Mouse (Mus musculus) frontal cortex, adult (tissue): ENCODE measurements at regions not wholly inside any gene's neighbourhood (a gene's known extent, or its start where the extent isn't known, plus 50 kb on each side); places are given as distances from the start of the nearest gene placed in this dataset.

Source experiments
- ATAC-seq: cut with Nextera tagmentation; 2 replicates; pipeline ENCODE4 v1.9.2; 2017; ENCODE audit warnings: mild to moderate bottlenecking, moderate library complexity, mixed read lengths; ENCODE audit not compliant: low TSS enrichment

DNA sequence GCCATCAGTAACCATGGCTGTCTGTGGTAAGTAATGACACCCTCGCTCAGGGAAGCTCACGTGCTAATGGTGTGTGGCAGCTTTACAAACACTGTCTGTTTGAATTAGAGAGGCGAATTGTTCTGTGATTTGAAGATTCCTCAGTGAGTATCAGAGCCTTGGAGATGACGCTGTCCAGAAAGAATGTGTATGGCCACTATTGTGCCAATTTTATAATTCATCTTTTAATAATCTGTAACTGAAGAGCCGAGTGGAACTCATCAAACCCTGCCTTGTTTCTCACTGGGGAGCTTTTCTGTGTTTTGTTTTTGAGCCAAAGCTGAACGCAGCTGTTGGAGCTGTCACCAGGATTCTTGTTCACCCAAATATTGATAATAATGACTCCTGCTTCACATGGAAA, 171.7 kb downstream of the Dact1 start:
- ATAC-seq: no peak

DNA sequence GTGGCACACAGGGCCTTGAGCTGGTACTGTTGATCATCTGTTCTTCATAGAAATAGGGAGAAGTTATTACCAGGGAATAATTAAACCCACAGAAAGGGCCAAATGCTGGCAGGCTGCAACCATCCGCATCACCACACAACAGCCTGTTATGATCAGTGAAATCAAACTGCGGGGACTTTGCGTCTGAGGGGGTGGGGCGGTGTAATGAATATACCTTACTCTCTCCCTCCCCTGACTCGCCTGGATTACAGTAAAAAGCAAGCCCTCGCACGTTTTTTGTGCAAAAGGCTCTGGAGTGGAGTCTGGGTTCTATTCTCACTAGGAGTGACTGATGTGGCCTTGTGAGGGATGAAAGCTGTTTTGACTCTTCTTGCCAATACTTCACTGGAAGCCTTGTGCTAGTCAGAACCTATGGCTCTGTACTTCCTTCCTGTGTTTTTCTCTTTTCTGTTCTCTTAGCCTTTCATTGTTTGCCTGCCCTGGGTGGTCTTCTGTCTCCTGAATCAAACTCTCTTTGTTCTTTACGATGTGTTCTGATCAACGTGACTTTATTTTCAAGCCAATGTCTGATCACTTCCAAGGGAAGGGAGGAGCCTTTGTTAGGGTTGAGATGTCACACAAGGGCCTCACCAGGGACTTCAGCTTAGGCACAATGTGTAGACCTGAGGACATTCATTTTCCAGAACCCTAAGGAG, 172.4 kb downstream of the Dact1 start:
- no peak for ATAC-seq

DNA sequence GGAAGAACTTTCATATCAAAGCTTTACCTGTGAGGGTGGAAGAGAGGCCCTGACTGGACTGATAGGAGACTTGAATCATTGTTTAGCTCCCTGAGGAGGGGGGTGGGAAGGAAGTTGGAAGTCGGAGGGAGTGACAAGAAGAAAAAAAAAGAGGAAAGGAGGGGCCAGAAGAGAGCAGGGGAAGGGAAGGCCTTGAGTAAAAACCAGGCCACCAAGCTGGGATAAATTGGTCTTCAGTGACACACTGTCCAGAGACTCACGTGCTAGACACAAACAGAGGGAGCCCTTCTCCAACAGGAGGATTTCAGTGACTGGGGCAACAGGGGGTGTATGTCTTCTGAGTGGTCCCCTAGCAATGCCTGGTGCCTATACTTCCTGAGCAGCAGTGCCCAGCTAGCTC, 172.9 kb downstream of the Dact1 start:
- ATAC-seq: no peak

DNA sequence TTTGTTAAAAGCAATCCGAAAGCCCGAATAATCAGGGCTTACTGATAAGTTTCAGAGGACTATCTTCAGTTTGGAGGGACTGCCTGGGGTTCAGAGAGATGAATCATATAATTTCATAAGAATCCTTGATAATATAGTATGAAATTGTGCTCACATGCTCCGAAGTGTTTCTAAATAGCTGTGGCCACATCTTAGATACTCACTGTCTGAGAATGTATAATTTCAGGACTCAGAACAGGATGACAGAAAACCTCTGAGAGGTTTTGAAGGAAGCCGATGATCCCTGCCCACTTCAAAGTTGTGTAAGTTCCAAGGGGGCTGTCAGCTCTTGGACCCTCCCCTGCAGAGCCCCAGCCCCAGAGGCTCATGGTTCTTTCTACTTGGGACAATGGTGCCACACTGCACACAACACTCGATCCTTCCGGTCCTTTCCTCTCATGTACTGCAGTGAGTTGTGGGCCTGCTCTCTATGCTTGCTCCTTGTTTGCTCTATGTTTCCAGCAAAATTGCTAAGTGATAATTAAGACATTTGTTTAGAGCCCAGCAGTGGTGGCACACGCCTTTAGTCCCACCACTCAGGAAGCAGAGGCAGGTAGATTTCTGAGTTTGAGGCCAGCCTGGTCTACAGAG, 174.0 kb downstream of the Dact1 start:
- no peak for ATAC-seq

DNA sequence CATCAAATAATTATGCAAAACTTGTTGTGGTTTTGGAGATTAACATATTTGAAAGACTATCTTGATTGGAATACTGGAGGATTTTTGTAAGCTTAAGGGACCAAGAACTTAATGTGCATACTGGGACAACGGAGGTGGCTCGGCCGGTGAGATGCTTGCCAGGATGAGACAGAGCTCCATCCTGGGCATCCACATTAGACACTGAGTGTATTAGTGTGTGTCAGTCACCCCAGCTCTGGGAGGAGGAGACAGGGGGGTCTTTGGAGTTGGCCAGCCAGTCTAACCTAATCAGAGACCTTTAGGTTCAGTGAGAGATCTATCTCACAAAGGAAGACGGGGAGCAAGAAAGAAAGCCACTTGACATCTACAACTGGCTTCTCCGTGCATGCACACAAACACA, 174.6 kb downstream of the Dact1 start:
- ATAC-seq: no peak

DNA sequence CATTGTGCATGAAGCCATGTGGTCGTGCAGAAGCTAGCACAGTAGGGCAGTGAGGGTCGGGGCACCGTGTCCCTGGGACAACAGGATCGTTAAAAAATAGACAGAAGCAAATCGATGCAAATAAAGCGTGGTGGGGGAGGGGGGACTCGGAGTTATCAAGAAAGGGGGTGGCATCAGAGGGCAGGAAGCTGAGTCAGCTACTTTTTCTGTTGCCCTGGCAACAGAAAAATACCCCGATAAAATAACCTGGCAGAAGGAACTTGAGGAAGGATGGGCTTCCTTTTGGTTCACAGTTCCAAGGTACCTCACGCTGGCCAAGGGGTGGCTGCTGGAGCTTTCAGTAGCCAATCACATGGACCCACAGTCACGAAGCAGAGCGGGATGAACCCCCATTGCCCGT, 176.4 kb downstream of the Dact1 start:
- ATAC-seq: no peak

DNA sequence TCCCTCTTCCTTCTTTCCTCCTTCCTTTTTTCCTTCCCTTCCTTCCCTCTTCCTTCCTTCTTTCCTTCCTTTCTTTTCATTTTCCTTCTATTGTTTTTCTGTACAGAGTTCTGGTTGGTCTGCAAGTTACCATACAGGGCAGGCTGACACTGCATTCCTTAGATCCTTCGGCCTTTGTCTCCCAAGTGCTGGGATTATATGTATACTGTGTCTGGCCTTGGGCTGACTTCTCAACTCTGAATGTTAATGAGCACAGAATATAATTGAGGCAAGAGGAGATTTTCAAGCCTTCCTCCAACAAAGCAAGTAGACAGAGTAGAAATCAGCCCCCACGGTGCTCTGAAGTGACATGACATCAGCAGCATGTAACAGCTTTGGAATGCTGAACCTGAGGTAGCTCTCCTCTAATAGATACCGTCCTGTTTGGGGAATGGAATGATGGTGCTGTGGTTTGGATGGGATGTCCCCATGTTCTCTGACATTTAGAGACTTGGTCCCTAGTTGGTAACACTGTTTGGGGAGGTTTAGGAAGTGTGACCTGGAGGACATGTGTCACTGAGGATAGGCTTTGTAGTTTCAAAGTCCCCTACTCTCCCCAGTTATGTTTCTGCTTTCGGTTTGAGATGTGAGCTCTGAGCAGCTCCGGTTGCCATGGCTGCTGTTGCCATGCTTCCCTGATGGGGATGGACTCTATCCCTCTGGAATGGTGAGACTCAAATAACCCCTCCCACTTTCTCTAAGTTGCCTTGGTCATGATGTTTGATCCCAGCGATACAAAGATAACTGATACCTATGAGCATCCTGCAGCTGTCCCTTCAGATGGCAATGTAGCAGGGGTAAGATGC, 178.1 kb downstream of the Dact1 start:
- peak; percentile 65 for ATAC-seq

DNA sequence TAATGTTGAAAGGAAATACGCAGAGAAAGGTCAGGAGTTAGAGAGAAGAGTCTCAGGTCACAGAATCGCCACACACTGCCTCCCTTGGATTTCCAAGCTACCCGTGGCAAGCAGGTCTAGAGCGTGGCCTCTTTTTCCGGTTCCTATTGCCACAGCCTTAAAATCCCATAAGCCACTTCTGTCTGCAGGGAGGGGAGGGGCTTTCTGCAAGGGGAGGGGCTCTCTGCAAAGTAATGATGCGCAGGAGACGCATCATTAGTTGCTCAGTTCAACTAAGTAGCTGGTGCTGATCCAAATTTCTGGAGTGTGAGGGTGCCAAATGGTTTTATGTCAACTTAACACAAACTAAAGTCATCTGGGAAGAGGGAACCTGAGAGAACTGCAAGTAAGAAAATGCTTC, 179.6 kb downstream of the Dact1 start:
- no peak for ATAC-seq

DNA sequence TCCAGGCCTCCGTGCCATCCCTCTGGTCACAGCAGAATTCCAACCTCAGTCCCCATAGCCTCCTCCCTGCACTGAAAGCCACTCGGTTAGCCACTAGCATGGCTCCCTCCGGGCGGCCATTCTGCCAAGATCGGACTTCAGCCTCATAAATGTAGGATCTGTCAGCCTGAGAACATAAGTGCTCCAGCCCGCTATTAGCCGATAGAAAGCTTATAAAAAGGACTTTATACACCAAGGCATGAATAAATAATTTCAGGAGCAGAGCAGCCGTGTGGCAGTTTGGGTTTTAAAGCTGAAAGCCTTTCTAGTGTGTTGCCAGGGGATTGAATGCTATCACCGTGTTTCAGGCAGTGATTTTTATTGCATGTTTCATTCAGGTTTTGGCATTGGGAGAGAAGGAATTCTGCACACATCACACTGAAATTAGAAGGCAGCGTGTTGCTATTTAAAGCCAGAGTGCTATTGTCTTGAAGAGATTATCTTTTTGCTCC, 185.2 kb downstream of the Dact1 start:
- 0 out of 2 replicates have a peak, but pooled peaks have one; percentile 16 for ATAC-seq

DNA sequence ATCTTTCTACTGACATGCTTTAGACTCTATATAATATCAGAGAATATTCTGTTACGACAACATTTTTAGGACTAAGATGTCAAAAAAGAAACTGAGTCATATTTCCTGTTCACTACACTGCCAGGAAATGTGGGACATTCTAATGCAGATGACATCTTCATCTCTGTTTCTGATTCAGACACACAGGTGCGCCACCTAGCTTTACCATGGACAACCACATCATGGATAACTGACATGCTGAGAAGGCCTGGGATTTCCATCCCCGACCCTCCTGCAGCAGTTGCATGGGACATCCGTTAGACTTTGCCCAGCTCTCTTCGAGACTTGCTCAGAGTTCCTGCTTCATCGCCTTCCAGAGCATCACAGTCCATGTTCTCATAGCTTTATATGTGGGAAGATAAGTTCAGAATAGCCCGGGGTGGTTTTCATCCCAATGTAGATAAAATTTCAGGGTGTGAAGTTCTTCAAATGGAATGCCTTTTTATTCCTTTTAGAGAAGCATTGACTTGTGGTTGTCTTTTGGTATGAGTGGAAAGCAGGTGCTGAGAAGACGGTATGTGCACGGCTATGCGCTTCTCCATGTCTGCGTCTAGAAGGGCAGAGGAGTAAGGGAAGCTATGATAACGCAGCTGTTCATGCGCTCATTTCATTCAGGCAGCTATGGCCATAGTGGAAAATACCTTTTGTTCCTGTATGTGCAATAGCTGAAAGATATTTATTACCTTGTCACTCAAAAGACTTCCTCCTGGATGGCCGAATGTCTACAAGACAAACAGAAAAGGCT, 188.8 kb downstream of the Dact1 start:
- ATAC-seq: peak; percentile 61; the same call in 1 of the 2 replicates

DNA sequence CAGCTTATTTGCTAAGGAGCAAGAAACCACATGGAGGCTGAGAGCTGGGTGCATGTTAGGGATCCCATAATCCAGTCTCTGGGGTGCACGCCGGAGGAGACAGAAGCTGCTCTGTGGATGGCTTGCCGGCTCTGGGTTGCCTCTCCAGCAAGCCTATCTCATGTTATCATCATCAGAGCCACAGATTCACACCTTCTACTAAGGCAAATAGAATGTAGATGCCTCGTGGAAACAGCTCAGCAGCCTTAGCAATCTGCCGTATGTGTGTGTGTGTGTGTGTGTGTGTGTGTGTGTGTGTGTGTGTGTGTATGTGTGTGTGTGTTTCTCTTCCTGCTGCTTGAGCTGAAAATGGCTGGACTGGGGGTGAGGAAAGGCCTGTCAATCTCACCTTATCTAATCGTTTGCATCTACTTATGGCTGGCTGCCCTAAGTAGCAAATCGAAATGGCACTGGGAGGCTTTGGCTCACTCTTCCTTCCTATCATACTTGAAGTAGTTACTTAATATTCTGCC, 191.7 kb downstream of the Dact1 start:
- no peak for ATAC-seq

DNA sequence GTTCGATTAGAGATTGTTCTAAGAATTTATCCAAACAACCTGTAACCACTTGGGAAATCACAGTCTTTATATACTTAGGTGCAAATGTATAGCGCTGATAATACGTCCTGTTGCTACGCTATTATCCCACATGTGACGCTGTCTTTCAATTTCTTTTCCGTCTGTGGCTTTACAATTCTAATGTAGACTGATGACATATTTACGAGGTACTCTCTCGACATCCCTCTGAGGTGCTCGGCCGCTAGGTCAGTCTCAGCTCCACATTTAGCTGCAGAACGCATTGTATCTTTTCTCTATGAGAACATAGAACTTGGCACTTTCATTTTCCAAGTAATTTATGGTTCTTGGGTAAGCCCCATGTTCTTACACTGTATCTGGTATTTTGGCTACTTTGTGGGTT, 193.6 kb downstream of the Dact1 start:
- ATAC-seq: no peak

DNA sequence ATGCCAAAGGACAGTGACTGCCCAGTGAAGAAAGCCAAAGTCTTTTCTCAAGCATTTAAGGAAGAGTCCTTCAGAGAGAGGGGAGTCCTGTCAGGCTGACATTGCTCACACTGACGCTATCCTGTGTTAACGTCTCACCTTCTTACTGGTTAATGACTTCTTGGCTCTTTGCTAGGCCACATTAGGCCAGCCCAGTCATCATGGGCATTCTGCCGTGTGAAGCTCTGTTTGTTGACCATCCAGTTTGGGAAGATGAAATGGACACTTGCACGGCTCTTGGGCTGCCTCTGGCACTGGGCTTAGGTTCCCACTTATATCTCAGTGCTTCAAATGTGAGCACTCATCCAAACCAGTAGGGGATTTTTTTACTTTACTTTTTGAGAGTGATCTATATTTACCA, 196.5 kb downstream of the Dact1 start:
- ATAC-seq: no peak

DNA sequence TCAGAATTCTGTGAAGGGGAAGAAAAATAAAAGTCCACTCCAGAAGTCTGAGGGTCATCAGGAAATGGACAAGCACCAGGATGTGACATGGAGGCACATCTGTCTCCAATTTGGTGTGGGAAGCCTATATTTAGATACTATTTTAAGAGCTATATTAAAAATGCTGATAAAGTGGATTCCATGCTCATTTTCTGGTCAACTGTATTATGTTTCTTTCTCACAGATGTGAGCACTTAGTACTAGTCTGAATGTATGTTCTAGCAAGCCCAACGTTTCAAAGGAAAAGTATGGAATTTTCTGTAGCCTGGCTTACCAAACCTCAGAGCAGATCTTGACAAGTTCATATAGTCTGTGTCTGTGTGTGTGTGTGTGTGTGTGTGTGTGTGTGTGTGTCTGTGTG, 197.0 kb downstream of the Dact1 start:
- ATAC-seq: no peak

DNA sequence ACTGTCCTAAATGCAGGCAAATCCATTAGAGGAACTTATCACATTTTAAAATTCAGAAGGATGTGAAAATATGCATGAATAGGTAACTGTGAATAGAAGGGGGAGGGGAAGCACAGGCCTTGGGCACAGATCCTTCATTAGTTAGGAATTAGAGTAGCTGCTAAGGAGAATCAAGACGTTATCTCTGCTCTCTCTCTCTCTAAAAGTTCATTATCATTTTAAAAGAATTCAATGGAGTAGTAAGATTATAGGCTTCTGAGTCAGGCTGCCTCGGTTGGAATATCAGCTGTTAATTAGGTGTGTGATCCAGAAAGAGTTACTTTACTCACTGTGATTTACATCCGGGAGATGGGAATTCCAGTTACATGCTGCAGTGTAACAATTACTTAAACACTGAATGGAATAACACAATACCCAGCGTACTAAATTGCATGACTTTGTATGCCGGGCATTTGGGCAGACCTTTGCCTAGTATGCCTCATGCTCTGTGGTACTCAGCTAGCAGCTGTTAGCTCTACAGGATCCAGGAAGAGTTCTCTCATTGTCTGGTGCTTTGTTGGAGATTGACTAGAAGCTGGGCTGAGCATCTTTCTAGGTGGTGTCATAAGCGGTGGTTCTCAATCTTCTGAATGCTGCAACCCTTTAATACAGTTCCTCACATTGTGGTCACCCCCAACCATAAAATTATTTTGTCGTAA, 203.4 kb downstream of the Dact1 start:
- ATAC-seq: no peak

DNA sequence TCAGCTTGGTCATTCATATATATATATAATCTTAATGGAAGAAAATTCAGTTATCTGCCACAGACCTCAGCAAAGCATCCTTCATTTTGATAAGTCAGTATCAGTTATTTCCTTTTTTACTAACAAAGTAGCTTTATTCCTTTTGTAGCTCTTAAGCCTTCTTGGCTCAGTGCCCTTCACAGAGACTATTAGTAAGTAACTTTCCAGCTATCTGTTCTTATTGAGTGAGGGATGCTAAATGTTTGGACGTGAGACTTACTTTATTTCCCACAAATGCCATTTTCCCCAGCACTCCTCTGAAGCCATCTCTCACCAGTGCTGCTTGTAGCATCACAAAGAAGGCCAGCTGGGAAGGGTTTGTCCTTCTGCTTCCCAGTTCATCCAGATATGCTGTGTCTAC, 209.8 kb downstream of the Dact1 start:
- ATAC-seq: no peak

DNA sequence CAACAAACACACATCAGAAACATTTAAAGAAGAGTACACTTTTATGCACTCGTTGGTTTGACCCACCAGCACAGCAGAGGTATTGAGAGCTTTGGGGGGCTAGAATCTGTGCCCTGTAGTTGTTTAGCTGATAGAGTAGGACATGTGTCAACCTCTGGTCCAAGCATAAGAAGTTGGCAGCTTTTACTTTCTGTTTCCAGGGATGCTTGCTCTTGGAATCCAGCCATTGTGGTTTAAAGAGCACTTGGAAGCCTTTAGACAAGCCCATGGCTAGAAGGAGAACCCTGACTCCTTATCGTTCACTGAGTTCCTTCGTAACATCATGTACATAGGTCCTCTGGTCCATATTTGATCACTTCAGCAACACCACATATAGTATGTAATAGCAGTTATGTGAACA, 212.3 kb downstream of the Dact1 start:
- ATAC-seq: no peak

DNA sequence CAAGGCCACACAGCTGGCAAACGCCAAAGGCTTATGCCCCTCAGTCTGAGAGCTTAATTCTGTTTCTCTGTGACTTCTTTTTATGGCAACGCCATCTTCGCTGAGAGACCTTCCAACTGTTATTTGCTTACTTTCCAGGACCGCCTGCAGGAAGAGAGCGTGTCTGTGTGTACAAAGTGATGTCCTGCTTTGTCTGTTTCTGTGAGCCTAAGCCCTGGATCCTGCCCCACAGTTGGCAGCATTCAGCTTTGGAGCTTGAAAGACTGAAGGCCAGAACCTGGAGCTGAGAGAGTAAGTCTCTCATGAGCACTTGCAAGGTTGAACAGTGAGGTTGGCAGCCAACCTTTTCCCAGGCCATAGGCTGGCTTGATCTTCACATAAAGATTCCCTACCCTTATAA, 212.8 kb downstream of the Dact1 start:
- ATAC-seq: no peak

DNA sequence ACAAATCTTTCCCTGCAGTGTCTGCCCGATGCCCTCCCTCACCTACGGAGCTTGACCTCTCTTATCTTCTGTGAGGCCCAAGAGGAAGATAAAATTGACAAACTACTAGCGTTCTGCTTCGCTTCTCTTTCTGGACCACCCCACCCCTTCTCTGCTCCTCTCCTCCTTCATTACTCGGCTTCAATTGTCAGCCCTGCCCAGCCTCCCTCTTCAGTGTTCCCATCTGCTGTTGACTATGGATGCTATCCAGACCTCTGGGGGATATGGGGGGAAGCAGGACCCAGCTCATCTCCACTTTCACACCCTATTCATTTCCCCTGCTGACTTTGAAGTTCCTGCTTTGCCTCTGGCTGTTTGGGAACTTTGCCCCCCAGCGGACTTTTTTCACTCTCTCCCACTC, 214.5 kb downstream of the Dact1 start:
- no peak for ATAC-seq

DNA sequence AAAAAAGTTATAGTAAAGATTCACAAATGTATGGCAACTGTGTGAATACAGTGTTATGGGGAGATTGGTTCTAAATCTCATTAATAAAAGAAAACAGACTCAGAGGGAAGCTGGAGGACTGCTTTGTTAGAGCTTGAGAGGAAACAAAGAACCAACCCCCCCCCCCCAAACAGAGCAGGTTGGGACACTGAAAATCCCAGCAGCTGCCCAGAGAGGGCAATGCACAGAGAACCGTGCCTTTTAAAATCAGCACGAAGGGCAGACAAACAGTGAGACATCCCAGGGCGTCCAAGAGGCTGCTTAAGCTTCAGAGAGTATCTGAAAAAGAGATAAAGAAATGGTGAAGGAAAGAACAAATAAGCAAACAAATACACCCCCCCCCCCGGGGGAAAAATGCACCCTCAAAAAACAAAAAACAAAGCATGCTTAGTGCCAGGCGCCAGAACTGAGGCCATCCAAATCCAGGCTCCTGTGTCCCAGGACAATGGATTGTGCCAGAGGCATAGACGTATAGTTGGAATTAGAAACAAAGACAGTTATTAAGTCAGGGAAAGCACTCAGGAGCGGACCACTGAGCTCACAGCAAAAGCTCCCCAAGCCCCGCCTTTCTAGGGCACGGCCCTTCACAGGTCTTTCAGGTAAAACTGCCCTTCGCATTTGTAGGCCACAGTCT, 215.7 kb downstream of the Dact1 start:
- ATAC-seq: no peak

DNA sequence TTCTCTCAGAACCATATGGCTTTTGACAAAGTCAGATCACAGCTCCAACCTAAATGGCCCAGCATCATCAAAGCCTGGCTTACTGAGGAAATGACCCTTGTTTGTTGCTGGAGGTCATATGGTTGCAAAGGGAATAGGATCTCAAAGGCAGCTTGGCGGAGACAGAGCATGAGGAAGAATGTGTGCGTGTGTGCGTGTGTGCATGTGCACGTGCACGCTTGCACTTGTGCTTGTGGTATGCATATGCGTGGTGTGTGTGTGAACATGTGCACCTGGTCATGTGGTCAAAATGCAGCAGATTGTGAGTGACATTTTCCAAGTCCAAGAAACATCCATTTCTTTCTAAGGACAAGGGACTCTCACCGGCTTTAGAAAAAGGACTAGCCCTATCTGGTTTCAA, 216.9 kb downstream of the Dact1 start:
- no peak for ATAC-seq
